ENCODE assay signal across 10 mouse cellular contexts in genomic region chr9:37114286-37115267, GRCm38 (mm10). TPM values are rescaled to one million over a fixed set of nuclear protein-coding genes. Genes with fewer than 3 reads are reported as not detected.
DNase-seq lines count a peak whose midpoint lies in the region; ATAC-seq and TF ChIP-seq lines count a peak whose summit lies in the region.
"Had no signal": no experiment of that assay in that cellular context is flagged by ENCODE, and none has a peak within 500 bp of the region (broad histone marks: within the 10 kb centered on the region; RNA-seq: fewer than 3 reads in every experiment).

No protein-coding gene starts in this region.

- DNase-seq in kidney, postnatal 0 days (ENCODE audit: low spot score), result peak; percentile 62
- DNase-seq in kidney, adult 9 months, result no peak
- DNase-seq in embryo, embryonic 11 days, result peak; percentile 64
- DNase-seq in hindbrain, embryonic 11.5 days (ENCODE audit: low spot score), result no peak
- no peak for DNase-seq in MN1 (ENCODE audit: low spot score)
- DNase-seq in left cerebral cortex, postnatal 25 days (ENCODE audit: low spot score in 2 of 2), result no peak
- DNase-seq in adrenal gland, adult (ENCODE audit: inconsistent age in 2 of 2, low spot score in 1 of 2), result no peak
- DNase-seq: lung, postnatal 10 days had no signal

- ATAC-seq in kidney, postnatal 0 days (replicated peaks; ENCODE audit: low FRiP score, low read depth), result peak; percentile 59
- ATAC-seq in hindbrain, embryonic 11.5 days (ENCODE audit: low FRiP score), result peak; percentile 79
- ATAC-seq in midbrain, embryonic 16.5 days, result peak; percentile 68

- no peaks in the 10 kb centered on the region for H3K9me3 ChIP-seq in kidney, postnatal 0 days (replicated peaks; ENCODE audit: low read length)
- no peaks in the 10 kb centered on the region for H3K9me3 ChIP-seq in hindbrain, embryonic 11.5 days (ENCODE audit: control insufficient read depth, low read length)
- no peaks in the 10 kb centered on the region for H3K9me3 ChIP-seq in midbrain, embryonic 16.5 days (replicated peaks; ENCODE audit: control insufficient read depth, low read length, poor library complexity, severe bottlenecking)
- H3K9me3 ChIP-seq: stomach, embryonic 15.5 days had no signal

- H3K36me3 ChIP-seq in kidney, postnatal 0 days (ENCODE audit: insufficient read depth, low read length), result no peaks in the 10 kb centered on the region
- H3K36me3 ChIP-seq in hindbrain, embryonic 11.5 days (ENCODE audit: control insufficient read depth, insufficient read depth, low read length), result no peaks in the 10 kb centered on the region
- H3K36me3 ChIP-seq in midbrain, embryonic 16.5 days (ENCODE audit: control insufficient read depth, insufficient read depth, low read length), result no peaks in the 10 kb centered on the region
- H3K36me3 ChIP-seq: stomach, embryonic 15.5 days had no signal

- H3K9ac ChIP-seq in kidney, postnatal 0 days (ENCODE audit: low read depth, low read length), result no peak overlapping the region
- no peak overlapping the region for H3K9ac ChIP-seq in hindbrain, embryonic 11.5 days (ENCODE audit: low read depth, low read length)
- no peak overlapping the region for H3K9ac ChIP-seq in midbrain, embryonic 16.5 days (ENCODE audit: low read depth, low read length)
- H3K9ac ChIP-seq: stomach, embryonic 15.5 days had no signal

- 40% methylated on average over 9 of the region's 9 CpGs for whole genome bisulfite sequencing in kidney, postnatal 0 days
- 20% methylated on average over 9 of the region's 9 CpGs for WGBS in hindbrain, embryonic 11.5 days
- 26% methylated on average over 9 of the region's 9 CpGs for WGBS in midbrain, embryonic 16.5 days

- 0 out of 2 replicates have a peak overlapping the region, but pooled peaks have one; percentile 20 for H3K27ac ChIP-seq in kidney, postnatal 0 days
- H3K27ac ChIP-seq in hindbrain, embryonic 11.5 days (ENCODE audit: low read depth, low read length), result peak overlapping the region; percentile 75
- peak overlapping the region; percentile 64 for H3K27ac ChIP-seq in midbrain, embryonic 16.5 days (ENCODE audit: low read length)
- H3K27ac ChIP-seq: stomach, embryonic 15.5 days had no signal

- intact Hi-C loops in left cerebral cortex, postnatal 25 days (cut with DNase I), result no loop called here

- no peaks in the 10 kb centered on the region for H3K4me1 ChIP-seq in kidney, postnatal 0 days (replicated peaks; ENCODE audit: insufficient read depth, low read length)
- H3K4me1 ChIP-seq in hindbrain, embryonic 11.5 days (replicated peaks; ENCODE audit: control insufficient read depth, insufficient read depth, low read length), result peaks cover 11% of the 10 kb centered on the region; the same call in 1 of the 2 replicates
- peaks cover 8% of the 10 kb centered on the region for H3K4me1 ChIP-seq in midbrain, embryonic 16.5 days (ENCODE audit: control insufficient read depth, insufficient read depth, low read length)
- H3K4me1 ChIP-seq: stomach, embryonic 15.5 days had no signal

- no peak overlapping the region for H3K4me2 ChIP-seq in kidney, postnatal 0 days (ENCODE audit: low read length)
- H3K4me2 ChIP-seq in hindbrain, embryonic 11.5 days (replicated peaks; ENCODE audit: low read depth, low read length), result no peak overlapping the region
- no peak overlapping the region for H3K4me2 ChIP-seq in midbrain, embryonic 16.5 days (ENCODE audit: low read length)
- H3K4me2 ChIP-seq: stomach, embryonic 15.5 days had no signal

- no peak overlapping the region for H3K4me3 ChIP-seq in kidney, postnatal 0 days (replicated peaks; ENCODE audit: low read depth, low read length)
- H3K4me3 ChIP-seq in hindbrain, embryonic 11.5 days (ENCODE audit: low read depth, low read length), result no peak overlapping the region
- no peak overlapping the region for H3K4me3 ChIP-seq in midbrain, embryonic 16.5 days (ENCODE audit: low read depth, low read length)
- H3K4me3 ChIP-seq: stomach, embryonic 15.5 days had no signal

- TF ChIP-seq CTCF in kidney, postnatal 0 days (IDR thresholded peaks at IDR 0.05; ENCODE audit: low read depth), result peak; percentile 62

- no peaks in the 10 kb centered on the region for H3K27me3 ChIP-seq in kidney, postnatal 0 days (ENCODE audit: insufficient read depth, low read length)
- H3K27me3 ChIP-seq in hindbrain, embryonic 11.5 days (ENCODE audit: control insufficient read depth, insufficient read depth, low read length), result no peaks in the 10 kb centered on the region
- no peaks in the 10 kb centered on the region for H3K27me3 ChIP-seq in midbrain, embryonic 16.5 days (ENCODE audit: control insufficient read depth, insufficient read depth, low read depth, low read length)
- H3K27me3 ChIP-seq: stomach, embryonic 15.5 days had no signal

RNA-seq across cellular contexts. Expression of gene Pknox2, which starts 32.6 kb away (rescaled TPM):
- 6.0 and 8.2 TPM in 2 replicates for polyA plus RNA-seq in kidney, postnatal 0 days (2015; fragmentation: Nextera tagmentation; extraction: Ambion mirVana)
- polyA plus RNA-seq in hindbrain, embryonic 11.5 days (2014; fragmentation: Nextera tagmentation; extraction: Ambion mirVana), result 16.0 and 18.8 TPM in 2 replicates
- polyA plus RNA-seq in midbrain, embryonic 16.5 days (2015; fragmentation: Nextera tagmentation; extraction: Ambion mirVana), result 32.5 and 34.3 TPM in 2 replicates
- total RNA-seq in left cerebral cortex, postnatal 25 days (2021), result 10 to 100 TPM; 76.7 to 78.9 TPM

Comparison
In these comparisons a context has a peak if more than half of its experiments do, and no peak if none do; other contexts are left out.
1. DNase-seq: peak in kidney, postnatal 0 days (single experiment) and embryo, embryonic 11 days (single experiment); none in kidney, adult 9 months (single experiment), hindbrain, embryonic 11.5 days (single experiment), MN1 (single experiment), left cerebral cortex, postnatal 25 days (0 of 2) and adrenal gland, adult (0 of 2).
2. H3K27ac ChIP-seq: peak in every context shown above with its lines; median percentile 75 in hindbrain, embryonic 11.5 days; 64 in midbrain, embryonic 16.5 days; 20 in kidney, postnatal 0 days.
3. Peak in every context shown above with its lines, with median percentiles within 50 percentile points of each other: ATAC-seq.